Mouse (Mus musculus) heart, embryonic 11.5 days (tissue): ENCODE measurements around the gene Satb1. TPM values are rescaled to one million over a fixed set of nuclear protein-coding genes. Genes with fewer than 3 reads are reported as not detected.

Experiments
- ATAC-seq: fragments of 200-750 bp; cut with Nextera tagmentation; replicated peaks from 2 replicates; pipeline ENCODE4 v1.8.0; 2017; ENCODE audit warnings: moderate library complexity; ENCODE audit not compliant: insufficient number of reproducible peaks, low FRiP score, low TSS enrichment
- H3K27ac ChIP-seq: fragments of 300-500 bp; sonication (generic); 2 replicates; pipeline ENCODE4 v1.5.1; 2014; ENCODE audit warnings: mild to moderate bottlenecking, low read depth, low read length
- H3K27me3 ChIP-seq: fragments of 300-500 bp; sonication (generic); 2 replicates; pipeline ENCODE4 v1.6.1; 2014; ENCODE audit warnings: mild to moderate bottlenecking, low read length, mixed read lengths; ENCODE audit not compliant: control insufficient read depth, insufficient read depth
- H3K36me3 ChIP-seq: fragments of 300-500 bp; sonication (generic); 2 replicates; pipeline ENCODE4 v1.6.1; 2014; ENCODE audit warnings: mild to moderate bottlenecking, low read length, moderate library complexity, mixed read lengths; ENCODE audit not compliant: control insufficient read depth, insufficient read depth
- H3K4me1 ChIP-seq: fragments of 300-500 bp; sonication (generic); 2 replicates; pipeline ENCODE4 v1.6.1; 2014; ENCODE audit warnings: low read length; ENCODE audit not compliant: control insufficient read depth, insufficient read depth
- H3K4me2 ChIP-seq: fragments of 300-500 bp; sonication (generic); 2 replicates; pipeline ENCODE4 v1.6.1; 2014; ENCODE audit warnings: mild to moderate bottlenecking, moderate library complexity
- H3K4me3 ChIP-seq: fragments of 300-500 bp; sonication (generic); 2 replicates; pipeline ENCODE4 v1.5.1; 2014; ENCODE audit warnings: low read depth, low read length
- H3K9ac ChIP-seq: fragments of 300-500 bp; sonication (generic); 2 replicates; pipeline ENCODE4 v1.6.1; 2014; ENCODE audit warnings: mild to moderate bottlenecking, low read depth, low read length, moderate library complexity
- H3K9me3 ChIP-seq: fragments of 300-500 bp; sonication (generic); replicated peaks from 2 replicates; pipeline ENCODE4 v1.6.1; 2016; ENCODE audit warnings: low read length; ENCODE audit not compliant: control insufficient read depth
- WGBS: fragments of 180-500 bp; shearing (Covaris S2); extraction: QIAGEN DNeasy Blood & Tissue Kit; methylation state at CpG from one replicate; pipeline ENCODE4 v1.1.7; 2014; ENCODE audit not compliant: insufficient replicate concordance; 5-methylcytosine and 5-hydroxymethylcytosine counted together
- polyA plus RNA-seq: library from polyadenylated mRNA; unstranded; fragments of >200 nt; fragmentation: Nextera tagmentation; extraction: Ambion mirVana; gene quantifications from 2 replicates; pipeline ENCODE4 v1.2.1, GENCODE M21; 2014

The Satb1 gene
- polyA plus RNA-seq, 1 experiment from 2014 or later: 10.2 TPM

DNA sequence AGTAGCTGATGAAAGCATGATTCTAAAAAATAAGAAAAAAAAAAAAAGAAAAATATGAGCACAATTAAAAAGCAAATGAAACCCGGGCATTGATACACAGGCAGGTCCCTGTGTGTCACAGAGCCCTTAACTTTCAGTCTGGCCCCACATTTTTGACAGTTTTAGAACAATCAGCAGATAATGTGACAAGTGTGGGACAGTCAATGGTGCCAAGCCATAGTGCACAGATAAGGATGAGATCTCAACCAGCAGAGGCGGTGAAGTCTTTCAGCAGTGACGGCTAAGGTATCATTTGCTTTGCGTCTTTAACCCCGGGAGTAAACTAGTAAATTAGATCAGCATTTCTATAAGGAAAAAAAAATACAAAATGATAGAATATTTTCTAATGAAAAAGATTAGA is 36.6 kb downstream of the Satb1 start:
- no peaks in the 10 kb centered on the region for H3K9me3 ChIP-seq
- H3K4me2 ChIP-seq: no peak overlapping the region; the same call in 1 of the 2 replicates
- H3K9ac ChIP-seq: no peak overlapping the region
- no peak overlapping the region for H3K4me3 ChIP-seq
- H3K27ac ChIP-seq: no peak overlapping the region
- H3K27me3 ChIP-seq: no peaks in the 10 kb centered on the region
- H3K36me3 ChIP-seq: no peaks in the 10 kb centered on the region
- 0 out of 2 replicates have a peak, but pooled peaks cover 2% of the 10 kb centered on the region for H3K4me1 ChIP-seq
- no peak for ATAC-seq
- 70% methylated on average over 5 of the region's 5 CpGs for WGBS

DNA sequence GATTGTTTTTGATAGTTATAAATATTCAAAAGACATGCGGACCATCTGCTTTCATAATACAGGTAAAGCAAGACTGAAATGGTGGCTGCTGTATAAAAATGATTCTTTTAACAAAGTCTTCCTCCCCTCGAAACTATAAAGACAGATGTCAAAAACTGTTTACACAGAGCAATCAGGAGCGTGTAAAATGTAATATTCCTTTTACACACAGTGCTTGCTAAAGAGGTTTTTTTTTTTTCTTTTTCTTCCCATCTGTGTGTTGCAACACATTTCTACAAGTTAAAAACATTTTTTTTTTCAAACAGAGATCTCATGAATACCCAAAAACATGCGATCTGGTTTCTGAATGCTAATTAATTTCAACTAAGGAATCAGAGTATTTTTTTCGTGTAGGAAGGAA is 41.9 kb downstream of the Satb1 start:
- no peak overlapping the region for H3K4me3 ChIP-seq
- H3K4me1 ChIP-seq: no peaks in the 10 kb centered on the region; the same call in 1 of the 2 replicates
- no peaks in the 10 kb centered on the region for H3K36me3 ChIP-seq
- no peak overlapping the region for H3K27ac ChIP-seq
- no peak overlapping the region for H3K4me2 ChIP-seq
- ATAC-seq: no peak
- no peaks in the 10 kb centered on the region for H3K27me3 ChIP-seq
- WGBS: 82% methylated on average over 5 of the region's 5 CpGs
- H3K9ac ChIP-seq: no peak overlapping the region
- no peaks in the 10 kb centered on the region for H3K9me3 ChIP-seq

DNA sequence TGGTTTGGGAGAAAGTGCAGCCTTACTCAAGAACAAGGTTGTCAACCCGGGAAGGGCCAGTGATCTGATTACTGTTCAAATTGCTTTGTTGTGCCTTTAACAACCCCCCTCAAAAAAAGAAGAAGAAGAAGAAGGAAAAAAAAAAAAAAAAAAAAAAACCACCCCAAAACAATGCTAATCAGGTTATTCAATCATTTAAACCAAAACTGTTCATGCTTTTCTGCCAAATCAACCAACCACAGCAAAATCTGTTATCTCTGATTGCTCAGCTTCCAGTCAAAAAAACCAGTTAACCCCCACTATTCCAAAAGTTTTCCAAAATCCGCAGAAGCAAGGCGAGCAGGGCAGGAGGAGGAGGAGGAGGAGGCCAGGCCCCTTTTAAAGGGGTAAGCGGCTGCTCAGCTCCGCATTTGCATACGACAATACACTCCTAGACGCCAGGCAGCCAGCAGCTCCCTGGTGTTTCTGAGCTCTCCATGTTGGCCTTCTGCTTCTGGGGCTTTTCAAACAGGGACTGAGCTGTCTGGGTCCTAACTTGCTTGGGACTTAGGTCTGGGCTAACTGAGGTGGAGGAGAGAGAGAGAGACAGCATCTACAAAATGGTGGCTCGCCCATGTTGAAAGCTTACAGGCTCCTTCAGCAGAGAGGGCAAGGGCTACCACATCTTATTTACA is 42.6 kb downstream of the Satb1 start:
- Histone ChIP-seq H3K36me3 (no peaks in the 10 kb centered on the region), H3K4me1 (no peaks in the 10 kb centered on the region; the same call in 1 of the 2 replicates), H3K9ac (no peak overlapping the region), H3K4me2 (peak overlapping the region; percentile 22), H3K9me3 (no peaks in the 10 kb centered on the region), H3K27me3 (no peaks in the 10 kb centered on the region), H3K27ac (no peak overlapping the region), H3K4me3 (no peak overlapping the region)
- 23% methylated on average over 8 of the region's 8 CpGs for WGBS
- ATAC-seq: no peak

DNA sequence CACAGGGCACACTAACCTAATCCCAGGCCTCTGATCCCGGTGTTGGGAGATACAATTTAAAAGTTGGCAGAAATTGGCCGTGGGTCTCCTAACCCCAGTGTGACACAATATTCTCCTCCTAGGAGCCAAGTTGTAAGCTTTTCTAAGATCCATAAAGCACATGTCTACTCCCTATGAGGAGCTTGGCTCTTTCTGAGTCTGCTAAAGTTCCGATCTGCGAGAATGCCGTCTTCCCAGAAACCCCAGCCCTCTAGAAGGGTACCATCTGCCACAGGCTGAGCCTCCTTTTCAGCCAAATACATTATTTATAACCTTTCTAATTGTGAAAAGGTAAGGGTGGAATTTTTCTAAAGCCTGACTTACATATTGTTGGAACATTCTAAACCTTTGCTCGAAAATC is 43.3 kb downstream of the Satb1 start:
- Histone ChIP-seq H3K9ac (no peak overlapping the region), H3K27me3 (no peaks in the 10 kb centered on the region), H3K27ac (no peak overlapping the region), H3K4me2 (no peak overlapping the region), H3K9me3 (no peaks in the 10 kb centered on the region), H3K4me3 (no peak overlapping the region), H3K4me1 (no peaks in the 10 kb centered on the region; the same call in 1 of the 2 replicates), H3K36me3 (no peaks in the 10 kb centered on the region)
- WGBS: 91% methylated on average over 6 of the region's 6 CpGs
- no peak for ATAC-seq

DNA sequence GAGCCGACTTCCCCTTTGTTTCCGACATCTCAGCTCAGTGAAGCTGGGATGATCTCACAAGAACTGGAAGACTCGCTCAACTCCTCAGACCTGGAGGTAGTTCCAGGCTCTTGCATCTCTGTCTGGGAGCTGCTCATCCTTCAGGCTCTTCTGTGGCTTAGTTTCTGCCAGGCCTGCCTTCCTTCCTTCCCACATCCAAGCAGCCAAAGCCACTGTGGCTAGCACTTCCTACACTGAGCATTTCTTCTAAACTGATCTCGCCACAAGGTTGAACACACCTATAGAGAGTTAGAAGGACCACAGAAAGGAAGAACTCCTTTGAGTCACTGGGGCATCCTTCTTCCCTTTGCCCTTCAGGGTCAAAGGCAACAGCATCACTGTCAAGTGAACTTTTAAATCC is 44.0 kb downstream of the Satb1 start:
- H3K4me3 ChIP-seq: no peak overlapping the region
- H3K27ac ChIP-seq: no peak overlapping the region
- no peak for ATAC-seq
- WGBS: 84% methylated on average over 4 of the region's 4 CpGs
- H3K27me3 ChIP-seq: no peaks in the 10 kb centered on the region
- no peak overlapping the region for H3K4me2 ChIP-seq
- no peaks in the 10 kb centered on the region for H3K36me3 ChIP-seq
- no peaks in the 10 kb centered on the region for H3K9me3 ChIP-seq
- no peaks in the 10 kb centered on the region; the same call in 1 of the 2 replicates for H3K4me1 ChIP-seq
- H3K9ac ChIP-seq: no peak overlapping the region

DNA sequence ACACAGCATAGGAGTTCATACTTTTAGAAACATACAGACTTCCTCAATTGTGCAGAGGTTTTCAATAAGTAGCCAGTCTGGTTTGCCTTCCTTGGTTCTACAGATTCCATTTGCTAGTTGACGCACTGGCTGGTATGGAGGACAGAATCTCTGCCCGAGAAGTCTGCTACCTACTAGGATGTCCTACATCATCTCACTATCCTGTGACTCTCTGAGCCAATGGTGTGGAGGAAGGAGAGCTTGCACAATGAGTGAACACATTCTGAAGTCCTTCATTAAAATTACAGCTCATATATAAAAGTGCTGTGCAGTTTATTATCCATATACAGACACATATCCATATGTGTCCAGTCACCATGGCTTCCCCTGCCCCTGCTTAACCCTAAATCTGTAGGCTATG is 45.1 kb downstream of the Satb1 start:
- WGBS: 93% methylated on average over 2 of the region's 2 CpGs
- Histone ChIP-seq H3K9ac (no peak overlapping the region), H3K9me3 (no peaks in the 10 kb centered on the region), H3K4me2 (no peak overlapping the region), H3K36me3 (no peaks in the 10 kb centered on the region), H3K27me3 (no peaks in the 10 kb centered on the region), H3K4me1 (no peaks in the 10 kb centered on the region; the same call in 1 of the 2 replicates), H3K4me3 (no peak overlapping the region), H3K27ac (no peak overlapping the region)
- ATAC-seq: no peak

DNA sequence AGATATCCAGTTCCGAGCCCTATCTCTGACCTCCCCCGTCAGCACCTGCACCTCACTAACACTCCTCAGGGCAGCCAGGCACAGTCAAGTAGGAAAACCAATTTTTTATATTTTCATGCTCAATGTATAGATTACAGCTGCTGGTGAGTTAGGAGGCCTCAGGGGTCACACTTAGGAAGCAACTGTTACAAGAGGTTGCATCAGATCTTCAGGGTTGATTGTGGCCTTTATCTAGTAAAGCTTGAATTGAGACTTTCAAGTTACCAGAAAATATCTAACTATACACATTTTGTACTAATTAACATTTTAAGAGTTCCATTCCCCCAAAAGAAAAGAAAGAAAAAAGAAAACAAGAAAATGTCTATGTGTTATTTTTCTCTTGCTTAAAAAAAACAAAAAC is 47.0 kb downstream of the Satb1 start:
- ATAC-seq: no peak
- no peak overlapping the region for H3K4me2 ChIP-seq
- no peak overlapping the region for H3K4me3 ChIP-seq

DNA sequence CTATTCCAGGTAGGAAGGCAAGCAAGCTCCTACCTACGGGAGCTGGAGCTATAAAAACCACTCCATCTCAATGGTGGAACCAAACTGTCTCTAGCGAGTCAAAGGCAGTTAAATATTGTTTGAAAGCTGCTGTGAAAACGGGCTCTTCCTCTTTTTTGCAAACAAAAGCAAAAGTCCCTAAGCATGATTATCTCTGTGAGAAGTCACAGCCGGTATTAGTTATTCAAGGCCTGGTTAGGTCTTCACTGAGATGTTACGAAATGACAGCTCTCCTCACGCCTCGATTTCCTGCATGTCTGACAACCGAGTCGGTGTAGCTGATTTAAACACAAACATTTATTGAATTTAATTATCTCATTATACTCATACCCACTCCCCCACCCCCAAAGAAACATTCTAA is 48.2 kb downstream of the Satb1 start:
- no peak overlapping the region for H3K27ac ChIP-seq
- no peak overlapping the region for H3K4me2 ChIP-seq
- ATAC-seq: no peak
- H3K4me3 ChIP-seq: no peak overlapping the region
- H3K36me3 ChIP-seq: peaks cover 7% of the 10 kb centered on the region; the same call in 1 of the 2 replicates
- no peaks in the 10 kb centered on the region for H3K4me1 ChIP-seq
- no peaks in the 10 kb centered on the region for H3K27me3 ChIP-seq
- no peaks in the 10 kb centered on the region for H3K9me3 ChIP-seq
- 85% methylated on average over 9 of the region's 9 CpGs for WGBS
- H3K9ac ChIP-seq: no peak overlapping the region

More for the DNA sequence above, 47.0 kb downstream of the Satb1 start:
- Histone ChIP-seq H3K9me3 (no peaks in the 10 kb centered on the region), H3K27me3 (no peaks in the 10 kb centered on the region), H3K9ac (no peak overlapping the region), H3K36me3 (peaks cover 7% of the 10 kb centered on the region; the same call in 1 of the 2 replicates), H3K4me1 (no peaks in the 10 kb centered on the region; the same call in 1 of the 2 replicates), H3K27ac (no peak overlapping the region)
- 39% methylated on average over 2 of the region's 2 CpGs for WGBS
